Mouse (Mus musculus) forebrain, embryonic 11.5 days (tissue): Measurements from ENCODE around the gene Myof. TPM values are rescaled to one million over a fixed set of nuclear protein-coding genes. Genes with fewer than 3 reads are reported as not detected.

Source experiments
- ATAC-seq: fragments of 200-750 bp; cut with Nextera tagmentation; replicated peaks from 2 replicates; pipeline ENCODE4 v1.8.0; 2017; ENCODE audit warnings: moderate TSS enrichment; ENCODE audit not compliant: low FRiP score
- DNase-seq: peaks from one replicate; pipeline ENCODE4 v3.0.0-alpha.2; 2017; ENCODE audit warnings: low spot score
- H3K27ac ChIP-seq: fragments of 300-500 bp; sonication (generic); 2 replicates; pipeline ENCODE4 v1.5.1; 2014; ENCODE audit warnings: low read depth, low read length
- H3K27me3 ChIP-seq: fragments of 300-500 bp; sonication (generic); 2 replicates; pipeline ENCODE4 v1.6.1; 2014; ENCODE audit warnings: mild to moderate bottlenecking, low read length, mixed read lengths; ENCODE audit not compliant: control insufficient read depth, insufficient read depth
- H3K36me3 ChIP-seq: fragments of 300-500 bp; sonication (generic); 2 replicates; pipeline ENCODE4 v1.6.1; 2014; ENCODE audit warnings: mild to moderate bottlenecking, low read length, moderate library complexity, mixed read lengths; ENCODE audit not compliant: control insufficient read depth, insufficient read depth
- H3K4me1 ChIP-seq: fragments of 300-500 bp; sonication (generic); replicated peaks from 2 replicates; pipeline ENCODE4 v1.6.1; 2014; ENCODE audit warnings: low read length, mixed read lengths; ENCODE audit not compliant: control insufficient read depth, insufficient read depth
- H3K4me2 ChIP-seq: fragments of 300-500 bp; sonication (generic); 2 replicates; pipeline ENCODE4 v1.6.1; 2014; ENCODE audit warnings: low read depth, mild to moderate bottlenecking, low read length, moderate library complexity, mixed read lengths; ENCODE audit not compliant: severe bottlenecking
- H3K4me3 ChIP-seq: fragments of 300-500 bp; sonication (generic); 2 replicates; pipeline ENCODE4 v1.5.1; 2014; ENCODE audit warnings: low read depth, low read length
- H3K9ac ChIP-seq: fragments of 300-500 bp; sonication (generic); 2 replicates; pipeline ENCODE4 v1.6.1; 2014; ENCODE audit warnings: low read length
- H3K9me3 ChIP-seq: fragments of 300-500 bp; sonication (generic); 2 replicates; pipeline ENCODE4 v1.6.1; 2016; ENCODE audit warnings: low read length, mixed read lengths; ENCODE audit not compliant: control insufficient read depth
- WGBS: fragments of 180-500 bp; shearing (Covaris S2); extraction: QIAGEN DNeasy Blood & Tissue Kit; methylation state at CpG from one replicate; pipeline ENCODE4 v1.1.7; 2014; 5-methylcytosine and 5-hydroxymethylcytosine counted together
- polyA plus RNA-seq: library from polyadenylated mRNA; unstranded; fragments of >200 nt; fragmentation: Nextera tagmentation; extraction: Ambion mirVana; gene quantifications from 2 replicates; pipeline ENCODE4 v1.2.1, GENCODE M21; 2014

Gene Myof
- polyA plus RNA-seq, 1 experiment from 2014 or later = 4.9 TPM

DNA sequence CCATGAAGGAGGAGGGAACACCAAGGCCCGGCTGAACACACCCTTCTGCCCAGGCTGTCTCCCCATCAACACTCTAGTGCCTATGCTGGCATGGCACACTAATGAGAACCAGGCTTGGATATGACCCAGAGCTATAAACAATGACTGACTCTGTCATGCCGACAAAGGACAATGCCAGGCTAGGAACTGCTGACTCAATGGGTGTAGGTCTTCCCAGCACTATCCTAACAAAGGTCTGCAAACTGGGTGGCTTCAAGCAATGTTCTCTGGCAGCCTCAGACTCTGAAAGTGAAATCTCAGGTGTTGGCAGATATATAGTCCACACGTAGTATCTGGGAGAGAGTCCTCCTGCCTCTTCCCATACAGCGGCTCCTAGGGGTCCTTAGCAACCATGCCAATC is 55.2 kb downstream of the Myof start:
- Histone ChIP-seq H3K27ac (no peak overlapping the region), H3K9me3 (no peaks in the 10 kb centered on the region), H3K9ac (no peak overlapping the region), H3K27me3 (no peaks in the 10 kb centered on the region), H3K36me3 (no peaks in the 10 kb centered on the region), H3K4me1 (no peaks in the 10 kb centered on the region), H3K4me2 (no peak overlapping the region), H3K4me3 (no peak overlapping the region)
- DNase-seq (no peak), ATAC-seq (no peak)
- 90% methylated on average over 4 of the region's 4 CpGs for WGBS

DNA sequence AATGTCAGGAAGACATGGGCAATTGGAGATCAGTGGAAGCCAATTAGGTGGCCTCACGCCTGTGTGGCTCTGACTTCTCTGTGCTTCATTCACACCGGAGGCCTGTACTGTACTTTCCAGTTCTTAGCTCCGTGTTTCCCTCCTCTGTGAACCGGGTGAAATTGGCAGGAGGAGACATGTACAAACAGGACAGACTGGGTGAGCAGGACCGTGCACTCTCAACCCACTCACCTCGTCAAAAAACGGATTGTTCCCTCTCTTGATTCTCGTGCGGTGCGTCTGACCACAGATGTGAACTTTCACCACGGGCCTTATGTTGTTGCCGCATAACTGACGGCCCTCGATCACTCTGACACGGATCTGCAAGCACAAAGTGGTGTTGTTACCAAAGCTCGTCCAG is 57.6 kb downstream of the Myof start:
- no peak for ATAC-seq
- H3K27ac ChIP-seq = no peak overlapping the region

DNA sequence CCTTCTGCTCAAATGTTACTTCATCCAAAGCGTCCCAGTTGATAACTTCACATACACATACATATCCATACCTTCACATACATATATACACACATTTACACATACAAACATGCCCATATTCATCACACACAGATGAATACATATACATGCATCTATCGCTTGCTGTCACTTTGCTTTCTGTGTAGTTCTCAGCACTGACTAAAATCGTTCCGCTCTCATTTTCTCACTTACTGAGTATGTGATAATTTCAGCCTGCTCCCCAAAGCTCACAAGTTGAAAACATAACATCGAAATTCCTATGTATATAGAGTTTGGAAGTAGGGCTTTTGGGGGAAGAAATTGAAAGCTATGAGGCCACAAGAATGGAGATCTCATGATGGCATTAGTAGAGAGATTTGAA is 67.4 kb downstream of the Myof start:
- Histone ChIP-seq H3K4me3 (no peak overlapping the region), H3K4me2 (no peak overlapping the region), H3K27ac (no peak overlapping the region), H3K9me3 (no peaks in the 10 kb centered on the region), H3K4me1 (no peaks in the 10 kb centered on the region), H3K9ac (no peak overlapping the region), H3K27me3 (no peaks in the 10 kb centered on the region), H3K36me3 (no peaks in the 10 kb centered on the region)
- no peak for ATAC-seq
- WGBS = 87% methylated on average over 5 of the region's 5 CpGs
- DNase-seq = no peak

More for the DNA sequence above, 57.6 kb downstream of the Myof start:
- no peaks in the 10 kb centered on the region for H3K36me3 ChIP-seq
- no peaks in the 10 kb centered on the region for H3K4me1 ChIP-seq
- no peak for DNase-seq
- no peak overlapping the region for H3K4me3 ChIP-seq
- no peaks in the 10 kb centered on the region for H3K9me3 ChIP-seq
- H3K4me2 ChIP-seq = no peak overlapping the region
- no peaks in the 10 kb centered on the region for H3K27me3 ChIP-seq
- 90% methylated on average over 16 of the region's 16 CpGs for WGBS
- no peak overlapping the region for H3K9ac ChIP-seq

DNA sequence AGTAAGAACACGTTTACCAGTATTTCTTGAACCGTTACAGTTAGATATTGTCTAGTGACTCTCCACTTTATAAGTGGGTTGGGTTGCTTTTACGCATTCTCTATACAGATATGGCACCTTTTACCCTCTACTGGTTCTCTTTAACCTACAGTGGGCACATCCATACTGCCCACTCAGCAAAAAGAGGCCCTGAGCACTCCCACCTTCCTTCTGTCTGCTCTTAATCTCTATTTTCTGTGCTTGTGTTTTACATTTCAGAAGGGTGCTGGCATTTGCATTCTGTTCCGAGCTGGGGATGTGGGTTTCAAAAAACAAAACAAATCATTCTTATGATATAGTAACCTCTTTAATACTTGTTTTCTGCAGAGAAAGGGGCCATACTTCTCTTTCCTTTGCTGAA is 72.8 kb downstream of the Myof start:
- Histone ChIP-seq H3K4me1 (no peaks in the 10 kb centered on the region), H3K9ac (no peak overlapping the region), H3K36me3 (no peaks in the 10 kb centered on the region), H3K9me3 (no peaks in the 10 kb centered on the region), H3K4me3 (no peak overlapping the region), H3K27ac (no peak overlapping the region), H3K4me2 (no peak overlapping the region), H3K27me3 (no peaks in the 10 kb centered on the region)
- 90% methylated on average over 4 of the region's 4 CpGs for WGBS
- ATAC-seq (no peak), DNase-seq (no peak)

DNA sequence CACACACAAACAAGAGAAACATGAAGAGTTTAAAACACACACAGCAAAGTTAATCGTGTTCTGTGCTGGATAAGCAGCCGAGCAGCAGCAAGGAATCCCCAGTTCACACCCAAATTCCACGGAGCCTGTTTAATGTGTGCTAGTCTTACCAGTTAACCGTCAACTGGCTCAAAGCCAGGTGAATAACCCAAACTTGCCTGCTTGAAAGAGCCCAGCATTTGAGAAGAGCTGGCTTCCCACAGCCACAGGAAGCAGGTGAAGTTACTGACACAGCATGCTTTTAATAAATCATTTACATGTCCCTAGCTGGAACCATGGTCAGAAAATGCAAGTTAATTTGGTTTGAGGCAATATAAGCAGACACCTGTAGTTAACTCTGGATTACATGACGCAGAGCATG is 73.4 kb downstream of the Myof start:
- Histone ChIP-seq H3K9ac (no peak overlapping the region), H3K36me3 (no peaks in the 10 kb centered on the region), H3K27ac (no peak overlapping the region), H3K27me3 (no peaks in the 10 kb centered on the region), H3K4me2 (no peak overlapping the region), H3K4me1 (no peaks in the 10 kb centered on the region), H3K4me3 (no peak overlapping the region), H3K9me3 (no peaks in the 10 kb centered on the region)
- WGBS = 79% methylated on average over 5 of the region's 5 CpGs
- ATAC-seq (no peak), DNase-seq (no peak)

DNA sequence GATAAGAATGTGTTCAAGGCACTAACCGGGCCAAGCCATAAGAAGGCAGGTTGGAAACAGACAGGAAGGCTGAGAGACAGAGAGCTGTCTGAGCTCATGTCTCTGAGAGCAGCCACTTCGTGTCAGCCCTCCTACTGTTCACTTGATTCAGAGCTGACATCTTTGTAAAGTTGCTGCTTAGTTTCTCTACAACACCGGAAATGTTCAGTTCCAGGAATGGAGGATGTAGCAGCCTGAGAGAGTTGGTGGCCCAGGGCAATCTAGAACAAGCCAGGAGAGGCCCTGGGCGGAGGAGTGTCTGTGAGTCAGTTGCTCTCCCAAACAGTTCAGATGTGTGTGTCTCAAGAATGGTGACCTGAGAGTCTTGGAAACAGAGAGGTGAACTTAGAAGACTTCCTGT is 77.5 kb downstream of the Myof start:
- Histone ChIP-seq H3K4me2 (no peak overlapping the region), H3K27ac (no peak overlapping the region), H3K9me3 (no peaks in the 10 kb centered on the region), H3K4me3 (no peak overlapping the region), H3K36me3 (no peaks in the 10 kb centered on the region), H3K9ac (no peak overlapping the region), H3K27me3 (no peaks in the 10 kb centered on the region), H3K4me1 (no peaks in the 10 kb centered on the region)
- ATAC-seq = no peak
- 77% methylated on average over 4 of the region's 4 CpGs for WGBS
- no peak for DNase-seq

DNA sequence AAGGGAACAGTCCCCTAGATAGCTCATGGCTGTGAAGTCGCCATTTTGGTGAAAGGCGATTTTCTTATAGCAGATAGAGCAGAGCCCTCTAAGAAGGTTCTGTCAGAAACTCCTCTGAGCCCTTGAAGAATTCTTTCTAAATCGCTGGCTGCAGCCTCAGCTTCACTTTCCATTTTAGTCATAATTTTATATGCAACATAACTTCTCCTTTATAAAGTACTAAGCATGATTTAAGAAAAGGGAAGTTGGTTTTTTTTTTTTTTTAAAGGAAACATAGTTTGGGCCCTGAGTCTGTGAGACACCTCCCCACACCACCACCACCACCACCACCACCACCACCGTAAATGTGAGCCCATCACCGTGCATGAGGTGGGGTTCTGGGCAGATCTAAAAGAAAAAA is 80.0 kb downstream of the Myof start:
- Histone ChIP-seq H3K4me3 (no peak overlapping the region), H3K4me2 (no peak overlapping the region), H3K27me3 (no peaks in the 10 kb centered on the region), H3K4me1 (no peaks in the 10 kb centered on the region), H3K36me3 (no peaks in the 10 kb centered on the region), H3K27ac (no peak overlapping the region), H3K9ac (no peak overlapping the region), H3K9me3 (no peaks in the 10 kb centered on the region)
- WGBS = 90% methylated on average over 5 of the region's 5 CpGs
- DNase-seq = no peak
- ATAC-seq = no peak

DNA sequence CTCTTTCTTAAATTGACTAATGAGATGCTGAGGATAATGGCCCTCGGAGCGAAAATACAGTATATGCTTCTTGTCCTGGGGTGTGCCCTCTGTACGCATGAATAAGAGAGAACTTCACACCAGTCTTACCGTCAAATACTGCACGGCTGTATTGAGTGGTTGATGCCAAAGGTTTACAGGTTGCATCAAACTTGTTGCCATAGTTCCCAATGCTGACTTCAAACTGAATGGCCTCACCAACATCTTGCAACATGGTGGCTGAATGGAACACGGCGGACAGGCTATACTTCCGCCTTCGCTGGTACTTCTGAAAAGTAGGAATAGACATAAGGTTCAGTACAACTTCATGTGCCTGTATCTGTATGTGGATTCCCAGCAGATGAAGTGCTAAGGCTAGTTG is 82.6 kb downstream of the Myof start:
- no peaks in the 10 kb centered on the region for H3K36me3 ChIP-seq
- ATAC-seq = no peak
- no peak overlapping the region for H3K4me2 ChIP-seq
- no peaks in the 10 kb centered on the region for H3K27me3 ChIP-seq
- H3K4me3 ChIP-seq = no peak overlapping the region
- H3K4me1 ChIP-seq = no peaks in the 10 kb centered on the region
- H3K9ac ChIP-seq = no peak overlapping the region
- no peak overlapping the region for H3K27ac ChIP-seq
- H3K9me3 ChIP-seq = no peaks in the 10 kb centered on the region
- no peak for DNase-seq
- 93% methylated on average over 9 of the region's 9 CpGs for WGBS

DNA sequence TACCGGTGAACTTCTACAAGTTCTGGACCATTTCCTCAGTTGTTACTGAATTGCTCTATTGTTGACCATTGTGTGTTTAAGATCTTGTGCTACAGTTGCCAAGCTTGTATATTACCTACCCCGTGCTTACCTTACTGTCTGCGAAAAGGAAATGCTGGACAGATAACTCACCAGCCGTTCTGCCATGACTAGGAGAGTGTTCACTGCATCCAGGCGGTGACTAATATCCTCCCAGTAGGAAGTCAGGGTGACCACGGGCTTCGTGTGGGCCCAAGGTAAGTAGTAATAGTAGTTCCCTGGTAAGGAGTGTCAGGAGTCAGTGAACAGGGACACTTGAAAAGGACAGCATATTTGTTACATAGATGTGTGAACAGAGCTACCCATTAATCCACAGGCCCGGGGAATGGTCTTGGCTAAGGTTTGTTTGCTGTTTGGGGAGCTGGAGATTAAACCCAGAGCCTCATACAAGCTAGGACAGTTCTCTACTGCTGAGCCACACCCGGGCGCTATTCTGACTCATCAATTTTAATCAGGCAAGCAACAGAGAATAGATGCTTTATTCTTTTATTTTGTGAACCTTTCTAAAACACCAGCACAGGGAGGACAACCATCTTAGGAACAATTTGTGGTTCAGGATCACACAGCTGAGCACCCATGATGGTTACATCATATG is 83.7 kb downstream of the Myof start:
- Histone ChIP-seq H3K27me3 (no peaks in the 10 kb centered on the region), H3K4me1 (no peaks in the 10 kb centered on the region), H3K4me3 (no peak overlapping the region), H3K9me3 (no peaks in the 10 kb centered on the region), H3K9ac (no peak overlapping the region), H3K36me3 (no peaks in the 10 kb centered on the region), H3K27ac (no peak overlapping the region), H3K4me2 (no peak overlapping the region)
- 87% methylated on average over 10 of the region's 10 CpGs for WGBS
- DNase-seq (no peak), ATAC-seq (no peak)
